Mouse (Mus musculus) layer of hippocampus, adult 11-12 months (tissue): Measurements from ENCODE around the gene Anxa6.

Experiments used
- DNase-seq: peaks from one replicate; pipeline ENCODE4 v3.0.0; 2022; ENCODE audit warnings: low spot score

Anxa6 gene

DNA sequence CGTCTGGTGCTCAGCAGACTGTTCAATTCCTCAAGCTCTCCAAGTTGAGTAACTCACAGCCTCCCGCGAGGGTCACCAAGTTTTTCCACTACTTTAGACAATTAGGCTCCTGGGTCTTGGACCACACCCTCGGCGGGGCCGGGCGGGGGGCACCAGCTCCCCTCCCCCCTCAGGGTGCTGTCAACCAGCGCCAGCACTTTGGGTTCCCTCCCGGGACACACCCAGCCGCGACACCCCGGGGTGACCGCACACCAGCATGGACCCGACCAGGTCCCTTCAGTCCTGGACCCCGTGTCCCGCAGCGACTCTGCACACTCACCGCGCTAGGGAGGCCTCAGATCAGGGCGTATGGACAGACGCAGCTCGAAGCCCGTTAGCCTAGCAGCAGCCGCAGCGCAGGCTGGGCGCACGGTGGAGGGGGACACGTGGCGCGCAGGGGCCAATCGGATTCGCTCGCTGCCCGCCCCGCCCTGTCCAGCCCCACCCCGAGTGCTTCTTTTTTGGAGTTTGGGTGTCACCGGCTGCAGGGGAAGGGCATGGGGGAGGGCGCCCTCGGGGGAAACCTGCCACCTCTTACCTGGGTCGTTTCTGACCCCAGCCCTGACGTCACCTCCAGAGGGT, at the start of gene Anxa6:
TSS of gene Anxa6 (minus strand) at position 406 of the 621 bp plus-strand sequence.
- DNase-seq: peak; percentile 70

DNA sequence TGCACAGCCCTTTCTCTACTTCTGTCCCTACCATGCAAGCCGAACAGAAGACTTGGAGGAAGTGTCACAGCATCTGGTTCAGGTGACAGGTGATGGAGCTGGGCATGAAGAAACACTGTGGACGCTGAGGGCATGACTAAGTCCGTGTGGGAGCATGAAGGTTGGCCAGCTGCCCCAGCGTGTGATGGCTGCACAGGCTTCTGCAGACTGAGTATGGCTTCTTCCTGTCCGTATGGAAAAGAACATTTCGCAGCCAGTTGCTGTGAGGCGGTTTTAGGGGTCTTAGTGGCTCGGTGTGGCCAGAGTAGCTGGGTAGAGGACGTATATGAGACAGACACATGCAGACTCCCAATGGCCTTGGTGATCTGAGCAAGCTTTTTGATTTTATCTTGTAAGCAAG, 48.0 kb upstream of the Anxa6 start:
- no peak for DNase-seq

GRCm38 (mm10) chr11:55079180-55079579, 45.9 kb upstream of the Anxa6 start:
- no peak for DNase-seq

DNA sequence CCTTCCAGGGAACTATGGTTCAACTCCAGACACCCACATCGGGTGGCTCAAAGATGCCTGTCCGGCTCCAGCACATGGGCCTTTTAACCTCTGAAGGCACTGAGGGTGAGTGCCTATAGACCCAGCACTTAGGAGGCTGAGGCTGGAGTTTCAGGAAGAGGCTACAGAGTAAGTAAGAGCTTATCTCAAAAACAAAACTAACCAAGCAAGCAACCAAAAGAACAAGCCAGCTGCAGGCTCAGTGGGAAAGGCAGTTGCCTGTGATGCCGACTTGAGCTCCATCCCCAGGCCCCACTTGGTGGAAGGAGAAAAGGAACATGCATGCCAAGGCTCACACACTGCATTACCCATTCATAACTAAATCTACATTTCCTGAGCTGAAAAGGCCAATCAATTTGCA, 45.3 kb upstream of the Anxa6 start:
- no peak for DNase-seq

GRCm38 (mm10) chr11:55077331-55078231, 44.3 kb upstream of the Anxa6 start, which contains the start of gene Ccdc69:
TSS of gene Ccdc69 (minus strand) at chr11:55078131.
- no peak for DNase-seq

GRCm38 (mm10) chr11:55076234-55076633, 43.0 kb upstream of the Anxa6 start:
- DNase-seq: no peak

DNA sequence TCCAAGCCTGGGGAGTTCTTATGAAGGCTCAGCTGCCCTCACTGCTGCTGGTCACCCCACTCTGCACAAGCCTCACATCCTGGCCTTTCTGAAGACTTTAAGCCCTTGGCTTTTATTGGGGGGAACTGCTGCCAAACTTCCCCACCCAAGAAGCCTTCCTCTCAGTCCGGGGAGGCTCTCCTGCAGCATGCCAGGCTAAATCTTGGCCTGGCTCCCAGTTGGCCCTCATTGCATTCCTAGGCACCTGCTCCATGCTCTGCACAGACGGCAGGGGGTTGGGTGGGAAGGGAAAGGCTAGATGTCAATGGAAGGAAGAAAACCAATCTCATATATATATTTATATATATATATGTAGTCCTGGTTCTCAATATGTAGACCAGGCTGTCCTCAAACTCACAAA, 42.4 kb upstream of the Anxa6 start:
- DNase-seq: no peak

GRCm38 (mm10) chr11:55073191-55073590, 39.9 kb upstream of the Anxa6 start:
- DNase-seq: no peak

GRCm38 (mm10) chr11:55072467-55072866, 39.2 kb upstream of the Anxa6 start:
- no peak for DNase-seq

DNA sequence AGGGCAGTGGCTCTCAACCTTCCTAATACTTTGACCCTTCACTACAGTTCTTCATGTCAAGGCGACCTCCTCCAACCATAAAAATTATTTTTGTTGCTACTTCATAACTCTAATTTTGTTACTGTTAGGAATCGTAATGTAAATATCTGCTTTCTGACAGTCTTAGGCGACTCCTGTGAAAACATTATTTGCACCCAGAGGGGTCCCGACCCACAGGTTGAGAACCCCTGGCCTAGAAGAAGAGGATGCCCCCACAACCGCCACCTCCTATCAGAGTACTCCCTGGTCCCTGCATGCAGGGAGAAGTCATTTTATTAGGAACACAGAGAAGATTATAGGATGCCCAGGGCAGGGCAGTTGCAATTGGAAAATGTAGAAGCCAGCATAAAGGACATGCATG, 38.1 kb upstream of the Anxa6 start:
- no peak for DNase-seq

- no peak for DNase-seq
Observed at GRCm38 (mm10) chr11:55069023-55069422, 35.8 kb upstream of the Anxa6 start.

DNA sequence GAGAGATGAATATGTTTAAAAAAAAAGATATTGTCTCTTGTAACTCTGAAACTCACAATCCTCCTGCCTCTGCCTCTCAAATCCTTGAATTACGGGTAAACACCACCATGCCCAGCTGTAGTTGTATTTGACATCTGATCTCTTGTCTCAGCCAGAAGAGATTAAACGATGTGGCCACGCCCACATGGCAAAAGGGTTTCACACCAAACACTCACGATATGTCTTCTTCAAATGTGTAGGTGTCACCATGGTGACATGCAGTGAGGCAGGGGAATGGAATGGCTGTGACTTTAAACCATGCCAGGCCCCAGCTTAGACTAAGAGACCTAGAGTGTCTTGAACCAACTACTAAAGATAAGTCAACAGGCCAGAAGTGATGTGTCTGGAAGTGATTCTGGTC, 33.7 kb upstream of the Anxa6 start:
- no peak for DNase-seq

DNA sequence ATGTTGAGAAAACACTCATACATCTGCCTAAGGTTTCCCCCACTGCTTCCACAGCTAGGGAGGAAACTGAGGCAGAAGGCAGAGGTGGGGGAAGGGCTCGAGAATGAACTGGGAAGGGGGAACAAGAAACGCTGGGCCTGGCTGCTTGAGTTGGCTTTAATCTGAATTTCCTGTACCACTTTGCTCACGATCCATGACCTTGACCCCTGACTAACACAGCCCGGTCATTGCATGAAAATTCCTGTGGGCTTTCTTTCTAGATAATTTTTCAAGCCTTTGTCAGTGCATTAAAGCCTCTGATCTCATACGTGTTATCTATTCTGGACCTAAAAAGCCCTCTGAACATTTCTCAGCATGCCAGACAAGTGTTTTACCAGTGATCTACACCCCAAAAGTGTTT, 29.6 kb upstream of the Anxa6 start:
- DNase-seq: no peak

DNA sequence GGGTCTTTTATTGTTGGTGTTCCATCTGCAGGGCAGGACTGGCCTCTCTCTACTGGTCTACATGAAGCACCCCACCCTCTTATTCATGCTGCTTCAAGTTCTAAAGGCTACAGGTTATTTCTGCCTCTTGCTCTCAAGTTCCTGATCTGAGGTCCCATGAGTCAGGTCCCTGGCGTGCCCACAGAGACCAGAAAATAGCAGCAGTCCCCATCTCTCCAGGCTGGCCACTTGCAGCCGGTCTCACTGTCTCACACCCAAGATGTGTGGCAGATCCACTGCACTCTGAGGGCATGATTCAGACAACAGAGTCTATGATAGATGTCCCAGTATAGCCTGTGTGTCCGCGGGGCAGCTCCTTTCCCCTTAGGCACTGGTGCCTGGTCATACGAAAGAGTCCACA, 27.6 kb upstream of the Anxa6 start:
- DNase-seq: no peak

DNA sequence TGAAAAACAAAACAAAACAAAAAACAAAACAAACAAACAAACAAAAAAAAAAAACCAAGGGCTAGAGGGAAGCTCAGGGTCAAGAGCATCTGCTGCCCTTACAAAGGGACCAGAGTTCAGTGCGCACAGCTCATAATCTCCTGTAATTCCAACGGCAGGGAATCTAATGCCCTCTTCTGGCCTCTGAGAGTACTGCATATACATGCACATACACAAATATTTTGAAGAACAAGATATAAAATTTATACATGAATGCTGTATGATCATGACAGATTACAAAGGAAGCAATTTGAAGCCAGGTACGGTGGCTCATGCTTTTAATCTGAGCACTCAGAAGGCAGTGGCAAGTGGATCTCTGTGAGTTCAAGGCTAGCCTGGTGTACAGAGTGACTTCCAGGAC, 24.3 kb upstream of the Anxa6 start:
- DNase-seq: no peak

DNA sequence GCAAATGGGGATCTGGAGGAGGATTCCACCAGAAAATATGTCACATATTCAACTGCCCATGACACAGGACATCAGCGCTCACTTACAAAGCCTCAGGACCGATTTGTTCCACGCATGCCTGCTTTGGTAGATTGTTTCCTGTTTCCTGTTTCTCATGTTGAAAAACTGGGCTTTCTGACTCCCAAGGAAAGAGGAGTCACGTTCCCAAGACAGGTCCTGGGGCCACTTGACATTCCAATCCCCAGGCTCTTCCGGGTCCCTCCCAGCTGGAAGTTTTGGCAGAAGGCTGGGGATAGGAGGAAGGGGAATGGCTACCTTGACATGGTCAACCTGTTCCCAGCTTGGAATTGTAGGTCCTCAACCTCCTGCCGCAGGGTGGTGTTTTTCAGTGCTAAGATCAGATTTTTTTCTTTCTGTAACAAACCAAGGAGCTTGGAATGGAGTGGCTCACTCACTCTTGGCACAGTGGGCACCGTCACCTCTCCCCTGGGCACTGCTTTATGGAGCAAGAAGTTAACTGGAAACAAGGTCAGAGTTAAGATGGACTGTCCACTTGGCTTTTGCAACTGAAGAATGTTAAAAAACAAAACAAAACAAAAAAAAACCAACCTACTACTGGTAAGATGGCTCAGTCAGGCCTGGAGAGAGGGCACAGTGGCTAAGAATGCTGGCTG, 17.7 kb upstream of the Anxa6 start:
- DNase-seq: no peak

- DNase-seq: no peak
Observed at GRCm38 (mm10) chr11:55046600-55046999, 13.4 kb upstream of the Anxa6 start.

DNA sequence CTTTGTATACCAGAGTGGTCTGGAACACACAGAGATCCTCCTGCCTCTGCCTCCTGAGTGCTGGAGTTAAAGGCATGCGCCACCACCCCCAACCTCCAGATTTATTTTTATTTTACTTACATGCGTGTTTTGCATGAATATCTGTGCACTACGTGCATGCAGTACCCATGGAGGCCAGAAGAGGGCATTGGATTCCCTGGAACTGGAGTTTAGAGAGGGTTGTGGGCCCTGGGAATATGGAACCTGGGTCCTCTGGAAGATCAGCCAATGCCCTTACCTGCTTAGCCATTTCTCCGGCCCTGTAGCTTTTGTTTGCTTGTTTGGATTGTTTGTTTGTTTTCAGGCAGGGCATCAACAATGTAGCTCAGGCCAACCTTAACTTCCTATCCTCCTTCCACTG, 8.1 kb upstream of the Anxa6 start:
- no peak for DNase-seq

DNA sequence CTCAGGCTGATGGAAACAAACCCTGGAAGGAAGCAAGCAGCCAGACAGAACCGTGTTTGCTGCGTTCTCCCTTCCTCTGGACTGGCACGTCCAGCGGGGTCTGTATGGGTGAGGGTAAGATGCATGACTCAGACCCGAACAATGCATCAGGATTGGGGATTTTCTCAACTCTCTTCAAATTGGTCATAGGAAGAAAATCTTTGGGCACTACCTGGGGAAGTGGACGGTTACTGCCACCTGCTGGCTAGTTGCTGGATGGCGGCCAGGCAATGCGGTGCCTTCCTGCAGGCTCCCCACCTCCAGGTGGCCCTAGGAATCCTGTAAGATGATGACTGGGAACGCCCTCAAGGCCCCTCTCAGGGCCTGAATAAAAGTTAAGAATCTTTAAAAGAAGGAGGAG, 6.3 kb upstream of the Anxa6 start:
- peak; percentile 75 for DNase-seq

DNA sequence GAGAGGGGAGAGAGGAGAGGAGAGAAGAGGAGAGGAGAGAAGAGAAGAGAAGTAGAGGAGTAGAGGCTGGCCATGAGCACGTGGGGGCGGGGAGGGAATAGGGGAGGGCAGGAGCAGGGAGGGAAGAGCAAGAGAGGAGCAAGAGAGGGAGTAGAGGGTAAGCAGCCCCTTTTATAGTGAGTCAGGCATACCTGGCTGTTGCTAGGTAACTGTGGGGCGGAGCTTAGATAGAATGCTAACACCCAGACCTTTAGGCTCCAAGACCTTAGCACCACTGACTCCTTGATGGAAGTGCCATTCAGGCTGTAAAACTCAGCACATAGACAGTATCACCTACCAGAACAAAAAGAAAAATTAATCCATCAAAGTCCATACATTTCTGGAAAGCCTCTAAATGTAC, 3.4 kb upstream of the Anxa6 start:
- DNase-seq: no peak

DNA sequence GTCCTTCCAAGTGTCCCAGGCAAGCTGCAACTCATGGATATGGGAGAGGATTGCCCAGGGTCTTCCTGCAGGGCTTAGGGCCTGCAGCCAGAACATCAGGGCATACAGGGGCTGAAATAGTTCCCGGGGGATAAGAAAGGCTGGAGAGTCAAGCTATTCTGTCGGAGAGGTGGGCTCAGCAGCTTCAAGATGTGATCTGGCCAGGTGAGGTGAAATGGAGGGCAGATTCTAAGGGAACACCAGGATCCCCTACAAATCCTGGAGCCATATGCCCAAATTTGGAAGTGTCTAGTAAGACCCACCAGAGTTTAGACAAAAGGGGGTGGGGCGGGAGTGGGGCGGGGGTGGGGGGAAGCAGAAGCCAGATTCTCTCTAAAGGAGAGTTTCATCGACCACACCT, 959 bp downstream of the Anxa6 start:
- no peak for DNase-seq

GRCm38 (mm10) chr11:55031991-55032280, 1.3 kb downstream of the Anxa6 start:
- no peak for DNase-seq
